Mouse (Mus musculus) adrenal gland, postnatal 14 days (tissue): ENCODE measurements around the gene Ptprn2. TPM values are rescaled to one million over a fixed set of nuclear protein-coding genes. Genes with fewer than 3 reads are reported as not detected.
"Not testable (repeated sequence)": the region's sequence is repeated elsewhere in the genome, so short reads cannot be mapped to it uniquely, and the experiment has no call there.

ENCODE experiments used
- DNase-seq: peaks from one replicate; pipeline ENCODE4 v3.0.0; 2021; ENCODE audit warnings: mixed read lengths
- total RNA-seq: library from RNA; stranded (reverse); gene quantifications from 2 replicates; pipeline ENCODE4 v1.2.3, GENCODE M21; 2021

Gene Ptprn2
- total RNA-seq, 1 experiment from 2014 or later: 15.4 TPM

GRCm38 (mm10) chr12:116515824-116516223 is 30.3 kb downstream of the Ptprn2 start:
- no peak for DNase-seq

- peak; percentile 11 for DNase-seq
These were observed 43.3 kb downstream of the Ptprn2 start for GRCm38 (mm10) chr12:116528861-116529260.

GRCm38 (mm10) chr12:116533281-116533680 is 47.8 kb downstream of the Ptprn2 start:
- no peak for DNase-seq

- no peak for DNase-seq
These were observed 53.8 kb downstream of the Ptprn2 start for GRCm38 (mm10) chr12:116539305-116539704.

GRCm38 (mm10) chr12:116540608-116541007 is 55.1 kb downstream of the Ptprn2 start:
- peak; percentile 67 for DNase-seq

GRCm38 (mm10) chr12:116550031-116550430 is 64.5 kb downstream of the Ptprn2 start:
- peak; percentile 77 for DNase-seq

GRCm38 (mm10) chr12:116551516-116551915 is 66.0 kb downstream of the Ptprn2 start:
- no peak for DNase-seq

GRCm38 (mm10) chr12:116552306-116552705 is 66.8 kb downstream of the Ptprn2 start:
- no peak for DNase-seq

- DNase-seq: peak; percentile 15
These were observed 67.8 kb downstream of the Ptprn2 start for GRCm38 (mm10) chr12:116553361-116553760.

- DNase-seq: no peak
These were observed 70.4 kb downstream of the Ptprn2 start for GRCm38 (mm10) chr12:116555964-116556363.

GRCm38 (mm10) chr12:116564441-116564840 is 78.9 kb downstream of the Ptprn2 start:
- DNase-seq: no peak

- DNase-seq: no peak
These were observed 81.2 kb downstream of the Ptprn2 start for GRCm38 (mm10) chr12:116566672-116567071.

- no peak for DNase-seq
These were observed 81.7 kb downstream of the Ptprn2 start for GRCm38 (mm10) chr12:116567170-116567569.

GRCm38 (mm10) chr12:116569568-116569967 is 84.0 kb downstream of the Ptprn2 start:
- DNase-seq: no peak

- DNase-seq: no peak
These were observed 88.6 kb downstream of the Ptprn2 start for GRCm38 (mm10) chr12:116574102-116574501.

- no peak for DNase-seq
These were observed 89.2 kb downstream of the Ptprn2 start for GRCm38 (mm10) chr12:116574720-116575119.

- DNase-seq: not testable (repeated sequence)
These were observed 92.4 kb downstream of the Ptprn2 start for GRCm38 (mm10) chr12:116577917-116578316.

GRCm38 (mm10) chr12:116580827-116581544 is 95.5 kb downstream of the Ptprn2 start:
- no peak for DNase-seq

- DNase-seq: peak; percentile 62
These were observed 96.3 kb downstream of the Ptprn2 start for GRCm38 (mm10) chr12:116581864-116582263.

GRCm38 (mm10) chr12:116582829-116583228 is 97.3 kb downstream of the Ptprn2 start:
- DNase-seq: no peak

GRCm38 (mm10) chr12:116585001-116585400 is 99.5 kb downstream of the Ptprn2 start:
- peak; percentile 40 for DNase-seq

GRCm38 (mm10) chr12:116586167-116586566 is 100.6 kb downstream of the Ptprn2 start:
- DNase-seq: no peak

GRCm38 (mm10) chr12:116587548-116587947 is 102.0 kb downstream of the Ptprn2 start:
- no peak for DNase-seq

- DNase-seq: no peak
These were observed 104.6 kb downstream of the Ptprn2 start for GRCm38 (mm10) chr12:116590076-116590475.
